Mouse (Mus musculus) left cerebral cortex, postnatal 10 days (tissue): Measurements from ENCODE around the gene Cd151. TPM values are rescaled to one million over a fixed set of nuclear protein-coding genes. Genes with fewer than 3 reads are reported as not detected.

ENCODE experiments used
- DNase-seq, 2 experiments: peaks; one replicate each; pipeline ENCODE4 v3.0.0; 2021 to 2022; ENCODE audit warnings: low spot score in 2 of 2, mixed read lengths in 1 of 2; ENCODE audit errors: extremely low spot score in 1 of 2
- intact Hi-C: fragments of 180-260 bp; cut with DNase I; formaldehyde crosslinking; loops from one replicate; pipeline ENCODE4 v1.15.1; 2025
- total RNA-seq, 2 experiments: library from RNA; stranded (reverse); gene quantifications; 2 replicates each; pipeline ENCODE4 v1.2.3; 2021

Cd151 gene
- total RNA-seq = 10 to 100 TPM; 31.8 to 33.7 TPM

GRCm38 (mm10) chr7:141467230-141468030 is at the start of gene Cd151:
TSS of gene Cd151 (plus strand) at chr7:141467392.
- intact Hi-C loops = no loop called here
- DNase-seq = peak; percentile 60 to 91

GRCm38 (mm10) chr7:141417731-141418681 is 49.2 kb upstream of the Cd151 start:
- DNase-seq = no peak
- intact Hi-C loops = no loop called here

GRCm38 (mm10) chr7:141418970-141419369 is 48.2 kb upstream of the Cd151 start:
- intact Hi-C loops = no loop called here
- DNase-seq = peak in 1 of 2 experiments; percentile 74

GRCm38 (mm10) chr7:141420030-141420702 is 47.0 kb upstream of the Cd151 start:
- intact Hi-C loops = no loop called here
- DNase-seq = no peak

GRCm38 (mm10) chr7:141423811-141424210 is 43.4 kb upstream of the Cd151 start:
- no peak for DNase-seq
- intact Hi-C loops = no loop called here

- peak in 1 of 2 experiments; percentile 24 for DNase-seq
- intact Hi-C loops = no loop called here
Observed at GRCm38 (mm10) chr7:141426948-141427730, 40.1 kb upstream of the Cd151 start.

- DNase-seq = no peak
- intact Hi-C loops = no loop called here
Observed at GRCm38 (mm10) chr7:141428701-141429100, 38.5 kb upstream of the Cd151 start.

- intact Hi-C loops = no loop called here
- peak; percentile 86 to 87 for DNase-seq
Observed at GRCm38 (mm10) chr7:141429310-141429709, 37.9 kb upstream of the Cd151 start, which contains the start of gene Cend1. TSS of gene Cend1 (minus strand) at chr7:141429491.

GRCm38 (mm10) chr7:141429840-141430584 is 37.2 kb upstream of the Cd151 start:
- intact Hi-C loops = no loop called here
- DNase-seq = peak in 1 of 2 experiments; percentile 34

- peak in 1 of 2 experiments; percentile 25 for DNase-seq
- intact Hi-C loops = no loop called here
Observed at GRCm38 (mm10) chr7:141430585-141431240, 36.5 kb upstream of the Cd151 start.

GRCm38 (mm10) chr7:141431434-141432185 is 35.6 kb upstream of the Cd151 start:
- peak in 1 of 2 experiments; percentile 34 for DNase-seq
- intact Hi-C loops = no loop called here

GRCm38 (mm10) chr7:141432186-141432611 is 35.0 kb upstream of the Cd151 start:
- intact Hi-C loops = no loop called here
- peak in 1 of 2 experiments; percentile 38 for DNase-seq

GRCm38 (mm10) chr7:141432741-141433516 is 34.3 kb upstream of the Cd151 start:
- peak in 1 of 2 experiments; percentile 29 for DNase-seq
- intact Hi-C loops = no loop called here

GRCm38 (mm10) chr7:141433517-141434400 is 33.4 kb upstream of the Cd151 start:
- intact Hi-C loops = no loop called here
- peak in 1 of 2 experiments; percentile 33 for DNase-seq

- peak; percentile 62 to 63 for DNase-seq
- intact Hi-C loops = no loop called here
Observed at GRCm38 (mm10) chr7:141434464-141434863, 32.7 kb upstream of the Cd151 start.
